Mouse (Mus musculus) left cerebral cortex, adult 8-10 months (tissue): ENCODE results near the gene Eps8l1. TPM values are rescaled to one million over a fixed set of nuclear protein-coding genes. Genes with fewer than 3 reads are reported as not detected.

Experiments used
- microRNA-seq, 2 experiments: library from miRNA; unstranded; fragments of <30 nt; microRNA quantifications; one replicate each; pipeline ENCODE4 v1.2.0; 2022
- total RNA-seq, 4 experiments: library from RNA; stranded (reverse); gene quantifications; 2 replicates each; pipeline ENCODE4 v1.2.4; 2022

The Eps8l1 gene
- total RNA-seq, 4 experiments from 2014 or later: 1.5 to 3.6 (median 2.9) TPM

Small RNA genes lying within 50 kb of the gene (microRNA-seq; reads per million reads assigned to microRNA genes)
- 0 reads per million in 2 experiments for gene Gm24605

Other genes with a start within 250 kb of the Eps8l1 start
- under 1 TPM in 1 of 4 experiments, not detected in 3; 0.17 TPM for gene Lilra5, start 222.9 kb upstream of the Eps8l1 start, total RNA-seq
- gene Ncr1, start 123.0 kb upstream of the Eps8l1 start, total RNA-seq: not detected
- not detected for gene Gp6, start 62.9 kb upstream of the Eps8l1 start, total RNA-seq
- 10 to 100 TPM; 27.5 to 29.5 (median 27.8) TPM for gene Rdh13, start 15.0 kb upstream of the Eps8l1 start, total RNA-seq
- gene Ppp1r12c, start 41.0 kb downstream of the Eps8l1 start, total RNA-seq: 100 to 1,000 TPM; 142 to 158 (median 151) TPM
- 10 to 100 TPM in 1 of 4 experiments, 1 to 10 TPM in 3; 7.5 to 10.9 (median 8.2) TPM for gene Tnnt1, start 55.7 kb downstream of the Eps8l1 start, total RNA-seq
- gene Tnni3, start 63.6 kb downstream of the Eps8l1 start, total RNA-seq: 1 to 10 TPM; 1.9 to 4.5 (median 4.1) TPM
- under 1 TPM; 0.22 to 0.79 (median 0.30) TPM for gene Dnaaf3, start 71.8 kb downstream of the Eps8l1 start, total RNA-seq
- 100 to 1,000 TPM; 251 to 286 (median 266) TPM for gene Syt5, start 86.9 kb downstream of the Eps8l1 start, total RNA-seq
- 1 to 10 TPM in 3 of 4 experiments, under 1 TPM in 1; 0.79 to 1.7 (median 1.3) TPM for gene Ptprh, start 143.4 kb downstream of the Eps8l1 start, total RNA-seq
- 10 to 100 TPM in 3 of 4 experiments, 1 to 10 TPM in 1; 9.1 to 12.5 (median 12.2) TPM for gene Tmem86b, start 170.7 kb downstream of the Eps8l1 start, total RNA-seq
- 100 to 1,000 TPM; 118 to 128 (median 127) TPM for gene Ppp6r1, start 198.3 kb downstream of the Eps8l1 start, total RNA-seq
- 10 to 100 TPM; 83.7 to 95.5 (median 89.4) TPM for gene Hspbp1, start 224.4 kb downstream of the Eps8l1 start, total RNA-seq
- gene Brsk1, start 229.9 kb downstream of the Eps8l1 start, total RNA-seq: 100 to 1,000 TPM; 377 to 435 (median 401) TPM